Mouse (Mus musculus) ES-E14 (cell line): ENCODE results near the gene Wdfy1. TPM values are rescaled to one million over a fixed set of nuclear protein-coding genes. Genes with fewer than 3 reads are reported as not detected.
A peak's percentile ranks its signal among the peaks of the same experiment; 100 is the strongest.

ENCODE experiments used
- DNase-seq: peaks from one replicate; pipeline ENCODE4 v3.0.0-alpha.2; 2013; ENCODE audit warnings: low read depth, low spot score
- H3K27ac ChIP-seq: 2 replicates; pipeline ENCODE4 v1.5.1; 2012; ENCODE audit warnings: low read depth, mild to moderate bottlenecking, low read length, moderate library complexity, mixed read lengths; ENCODE audit not compliant: poor library complexity, insufficient read depth, severe bottlenecking
- H3K36me3 ChIP-seq: 2 replicates; pipeline ENCODE4 v1.6.1; 2012; ENCODE audit warnings: mild to moderate bottlenecking, low read length, moderate library complexity, mixed read lengths; ENCODE audit not compliant: control insufficient read depth, poor library complexity, insufficient read depth, severe bottlenecking
- H3K4me1 ChIP-seq, 2 experiments: fragments of 150-350 bp in 1 of 2; sonication (generic) in 1 of 2; 2 replicates each; pipeline ENCODE4 v1.6.1; 2012; ENCODE audit warnings: low read length in 2 of 2, mild to moderate bottlenecking in 1 of 2, mixed read lengths in 1 of 2; ENCODE audit not compliant: control insufficient read depth in 2 of 2, insufficient read depth in 2 of 2, poor library complexity in 1 of 2
- H3K4me3 ChIP-seq, 2 experiments: fragments of 150-350 bp in 1 of 2; sonication (generic) in 1 of 2; 2 replicates each; pipeline ENCODE4 v1.5.1; 2012; ENCODE audit warnings: low read length in 2 of 2, low read depth in 1 of 2, mild to moderate bottlenecking in 1 of 2, mixed read lengths in 1 of 2; ENCODE audit not compliant: insufficient read depth in 1 of 2, poor library complexity in 1 of 2, severe bottlenecking in 1 of 2
- H3K9ac ChIP-seq: 2 replicates; pipeline ENCODE4 v1.6.1; 2012; ENCODE audit warnings: low read depth, mild to moderate bottlenecking, low read length, mixed read lengths; ENCODE audit not compliant: poor library complexity, insufficient read depth, severe bottlenecking
- H3K9me3 ChIP-seq: fragments of 150-350 bp; sonication (generic); 2 replicates; pipeline ENCODE4 v1.6.1; 2012; ENCODE audit warnings: low read depth, mild to moderate bottlenecking, low read length; ENCODE audit not compliant: control insufficient read depth, insufficient read depth
- CHD2 ChIP-seq: IDR thresholded peaks from 2 replicates; pipeline ENCODE4 v1.6.1; 2014; ENCODE audit warnings: mild to moderate bottlenecking, low read depth, low read length, inconsistent platforms
- HCFC1 ChIP-seq: IDR thresholded peaks from 2 replicates; pipeline ENCODE4 v1.6.1; 2012; ENCODE audit warnings: low read length, inconsistent platforms, borderline replicate concordance; ENCODE audit not compliant: insufficient read depth
- MAFK ChIP-seq: IDR thresholded peaks from 2 replicates; pipeline ENCODE4 v1.6.1; 2014; ENCODE audit warnings: mild to moderate bottlenecking, low read depth, low read length, inconsistent platforms; ENCODE audit not compliant: insufficient read depth
- ZC3H11A ChIP-seq: IDR thresholded peaks from 2 replicates; pipeline ENCODE4 v1.6.1; 2012; ENCODE audit warnings: low read depth, mild to moderate bottlenecking, inconsistent platforms, low read length, borderline replicate concordance
- ZNF384 ChIP-seq: IDR thresholded peaks from 2 replicates; pipeline ENCODE4 v1.6.1; 2012; ENCODE audit warnings: low read depth, low read length, inconsistent platforms
- in situ Hi-C, 2 experiments: fragments of 600-800 bp; cut with MboI; formaldehyde crosslinking; loops; one replicate each; pipeline ENCODE4 v1.15.1; 2025; ENCODE audit warnings: low sequenced_read_pairs in 2 of 2, inconsistent platforms in 1 of 2; ENCODE audit not compliant: unreplicated experiment in 2 of 2
- total RNA-seq: library from RNA; depleted of rRNA; stranded (reverse); fragments of 300-350 nt; gene quantifications from 2 replicates; pipeline ENCODE4 v1.2.3, GENCODE M21; 2012

Wdfy1 gene
- total RNA-seq, 1 experiment: 31.4 TPM

GRCm38 (mm10) chr1:79761917-79762271 is 14.0 kb downstream of the Wdfy1 start:
- H3K9ac ChIP-seq: no peak overlapping the region
- no peak for DNase-seq
- H3K27ac ChIP-seq: no peak overlapping the region
- H3K36me3 ChIP-seq: no peaks in the 10 kb centered on the region
- peaks cover 0 to 3% of the 10 kb centered on the region in 2 experiments; a peak in 1 of 4 replicates for H3K4me1 ChIP-seq
- in situ Hi-C loops: no loop called here
- peak overlapping the region; percentile 83 to 99 for H3K4me3 ChIP-seq
- TF ChIP-seq ZNF384: no peak
- no peak for TF ChIP-seq ZC3H11A
- no peak for TF ChIP-seq CHD2
- no peak for TF ChIP-seq HCFC1
- TF ChIP-seq MAFK: no peak
- H3K9me3 ChIP-seq: no peaks in the 10 kb centered on the region

GRCm38 (mm10) chr1:79761106-79761916 is 14.6 kb downstream of the Wdfy1 start:
- in situ Hi-C loops: no loop called here
- no peak for TF ChIP-seq MAFK
- 0 out of 2 replicates have a peak, but pooled peaks have one; percentile 32 for TF ChIP-seq CHD2
- TF ChIP-seq HCFC1: 0 out of 2 replicates have a peak, but pooled peaks have one; percentile 44
- no peaks in the 10 kb centered on the region for H3K36me3 ChIP-seq
- peak; percentile 52 for DNase-seq
- H3K4me1 ChIP-seq: peaks cover 0 to 3% of the 10 kb centered on the region in 2 experiments; a peak in 1 of 4 replicates
- H3K4me3 ChIP-seq: peak overlapping the region; percentile 83 to 99
- no peaks in the 10 kb centered on the region for H3K9me3 ChIP-seq
- H3K9ac ChIP-seq: peak overlapping the region; percentile 97
- H3K27ac ChIP-seq: peak overlapping the region; percentile 48; the same call in 1 of the 2 replicates

DNA sequence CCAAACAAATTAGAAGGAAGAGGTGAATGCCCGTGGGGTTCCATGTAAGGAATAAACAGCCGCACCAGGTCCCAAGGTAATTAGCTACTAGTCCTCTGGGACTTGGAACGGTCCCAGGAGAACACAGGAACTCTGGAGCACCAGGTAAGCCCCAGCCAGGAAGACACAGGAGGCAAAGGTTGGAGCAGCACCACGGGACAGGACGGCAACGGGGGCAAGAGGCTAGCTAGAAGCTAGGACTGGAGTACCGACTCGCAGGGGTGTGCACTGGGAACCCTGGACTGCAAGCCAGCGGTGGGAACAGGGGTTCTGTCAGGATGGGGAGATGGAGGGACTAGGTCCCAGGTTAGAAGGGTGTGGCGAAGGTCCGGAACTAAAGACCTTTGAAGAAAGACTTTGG is 15.3 kb downstream of the Wdfy1 start:
- peaks cover 0 to 3% of the 10 kb centered on the region in 2 experiments; a peak in 1 of 4 replicates for H3K4me1 ChIP-seq
- H3K4me3 ChIP-seq: peak overlapping the region; percentile 83 to 99
- in situ Hi-C loops: no loop called here
- no peaks in the 10 kb centered on the region; the same call in 1 of the 2 replicates for H3K36me3 ChIP-seq
- DNase-seq: peak; percentile 17
- no peak overlapping the region for H3K27ac ChIP-seq
- no peaks in the 10 kb centered on the region for H3K9me3 ChIP-seq
- H3K9ac ChIP-seq: peak overlapping the region; percentile 97
- TF ChIP-seq CHD2 (no peak), MAFK (no peak), ZC3H11A (no peak), ZNF384 (no peak), HCFC1 (no peak)

DNA sequence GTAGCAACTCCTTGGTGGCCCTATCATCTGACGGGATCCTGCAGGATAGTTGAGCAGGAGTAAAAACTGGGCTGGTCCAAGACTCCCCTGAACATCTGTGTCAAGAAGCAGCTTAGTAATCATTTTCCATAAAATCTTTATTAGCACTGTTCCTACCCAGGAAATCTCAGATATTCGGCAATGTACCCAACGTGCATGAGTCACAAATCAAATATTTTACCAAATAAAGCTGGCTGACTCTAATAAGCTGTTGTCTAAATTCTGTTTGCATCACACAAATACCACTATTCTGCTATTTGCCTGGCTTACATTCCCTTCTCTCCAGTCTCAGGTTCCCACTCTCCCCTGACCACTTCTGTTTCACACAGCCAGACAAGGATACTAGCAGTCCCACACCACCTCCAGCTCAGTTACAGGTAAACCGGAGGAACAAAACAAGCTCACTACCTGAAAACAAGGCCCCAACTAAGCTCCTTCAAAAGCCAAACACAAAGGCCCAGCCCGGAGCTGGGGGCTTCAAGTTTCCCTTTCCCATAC is 16.4 kb downstream of the Wdfy1 start:
- Histone ChIP-seq H3K9ac (no peak overlapping the region), H3K4me1 (peaks cover 0 to 3% of the 10 kb centered on the region in 2 experiments; a peak in 1 of 4 replicates), H3K9me3 (no peaks in the 10 kb centered on the region), H3K36me3 (no peaks in the 10 kb centered on the region; the same call in 1 of the 2 replicates), H3K4me3 (no peak overlapping the region), H3K27ac (no peak overlapping the region)
- in situ Hi-C loops: no loop called here
- no peak for TF ChIP-seq CHD2
- no peak for TF ChIP-seq ZNF384
- TF ChIP-seq MAFK: no peak
- no peak for TF ChIP-seq ZC3H11A
- no peak for TF ChIP-seq HCFC1
- no peak for DNase-seq
